Mouse (Mus musculus) ES-E14 (cell line): ENCODE results near the gene Otulin.

Experiments
- CHD2 ChIP-seq: IDR thresholded peaks from 2 replicates; pipeline ENCODE4 v1.6.1; 2014; ENCODE audit warnings: mild to moderate bottlenecking, low read depth, low read length, inconsistent platforms
- HCFC1 ChIP-seq: IDR thresholded peaks from 2 replicates; pipeline ENCODE4 v1.6.1; 2012; ENCODE audit warnings: low read length, inconsistent platforms, borderline replicate concordance; ENCODE audit not compliant: insufficient read depth
- MAFK ChIP-seq: IDR thresholded peaks from 2 replicates; pipeline ENCODE4 v1.6.1; 2014; ENCODE audit warnings: mild to moderate bottlenecking, low read depth, low read length, inconsistent platforms; ENCODE audit not compliant: insufficient read depth

- no peak for TF ChIP-seq MAFK
- TF ChIP-seq CHD2: no peak
- no peak for TF ChIP-seq HCFC1
These were observed 31.2 kb upstream of the Otulin start for GRCm38 (mm10) chr15:27661696-27662095.
